Mouse (Mus musculus): Measurements from ENCODE around the gene Fndc8.

- no peak for TF ChIP-seq CTCF (IDR thresholded peaks at IDR 0.05; ENCODE audit: insufficient read depth, low read depth, low read length)
- TF ChIP-seq POLR2A (IDR thresholded peaks at IDR 0.05; ENCODE audit: insufficient read depth, low read depth, low read length): no peak
Observed at GRCm38 (mm10) chr11:82945636-82946035, 53.7 kb downstream of the Fndc8 start.

Data from olfactory bulb, adult 2 months (tissue).